Mouse (Mus musculus) liver, embryonic 16.5 days (tissue): ENCODE results near the gene Crk. TPM values are rescaled to one million over a fixed set of nuclear protein-coding genes. Genes with fewer than 3 reads are reported as not detected.
A peak's percentile ranks its signal among the peaks of the same experiment; 100 is the strongest.

Source experiments
- ATAC-seq: fragments of 200-750 bp; cut with Nextera tagmentation; 2 replicates; pipeline ENCODE4 v1.8.0; 2017; ENCODE audit warnings: low read depth, mild to moderate bottlenecking, moderate number of reproducible peaks, moderate library complexity
- H3K27ac ChIP-seq: fragments of 300-500 bp; sonication (generic); 2 replicates; pipeline ENCODE4 v1.5.1; 2014; ENCODE audit warnings: mild to moderate bottlenecking, low read length
- H3K27me3 ChIP-seq: fragments of 300-500 bp; sonication (generic); 2 replicates; pipeline ENCODE4 v1.6.1; 2014; ENCODE audit warnings: low read depth, low read length, mixed read lengths; ENCODE audit not compliant: control insufficient read depth, insufficient read depth
- H3K36me3 ChIP-seq: fragments of 300-500 bp; sonication (generic); 2 replicates; pipeline ENCODE4 v1.6.1; 2014; ENCODE audit warnings: mild to moderate bottlenecking; ENCODE audit not compliant: control insufficient read depth, insufficient read depth
- H3K4me1 ChIP-seq: fragments of 300-500 bp; sonication (generic); 2 replicates; pipeline ENCODE4 v1.6.1; 2014; ENCODE audit warnings: low read depth, low read length, mixed read lengths; ENCODE audit not compliant: control insufficient read depth
- H3K4me2 ChIP-seq: fragments of 300-500 bp; sonication (generic); 2 replicates; pipeline ENCODE4 v1.6.1; 2014; ENCODE audit warnings: low read depth, low read length, mixed read lengths
- H3K4me3 ChIP-seq: fragments of 300-500 bp; sonication (generic); 2 replicates; pipeline ENCODE4 v1.5.1; 2014; ENCODE audit warnings: low read depth, mild to moderate bottlenecking, low read length
- H3K9ac ChIP-seq: fragments of 300-500 bp; sonication (generic); 2 replicates; pipeline ENCODE4 v1.6.1; 2014; ENCODE audit warnings: low read depth, low read length
- H3K9me3 ChIP-seq: fragments of 300-500 bp; sonication (generic); replicated peaks from 2 replicates; pipeline ENCODE4 v1.6.1; 2016; ENCODE audit warnings: low read length; ENCODE audit not compliant: control insufficient read depth
- WGBS: fragments of 180-500 bp; shearing (Covaris S2); extraction: QIAGEN DNeasy Blood & Tissue Kit; methylation state at CpG from one replicate; pipeline ENCODE4 v1.1.7; 2014; ENCODE audit not compliant: insufficient replicate concordance; 5-methylcytosine and 5-hydroxymethylcytosine counted together
- polyA plus RNA-seq: library from polyadenylated mRNA; unstranded; fragments of >200 nt; fragmentation: Nextera tagmentation; extraction: Ambion mirVana; gene quantifications from 2 replicates; pipeline ENCODE4 v1.2.1, GENCODE M21; 2015

Crk gene
- polyA plus RNA-seq, 1 experiment from 2014 or later: 30.4 TPM

- Histone ChIP-seq H3K4me3 (no peak overlapping the region), H3K4me1 (peaks cover 19% of the 10 kb centered on the region), H3K27me3 (no peaks in the 10 kb centered on the region), H3K27ac (no peak overlapping the region), H3K4me2 (no peak overlapping the region), H3K9ac (no peak overlapping the region), H3K36me3 (peaks cover 18% of the 10 kb centered on the region), H3K9me3 (no peaks in the 10 kb centered on the region)
- ATAC-seq: no peak
- WGBS: 84% methylated on average over 12 of the region's 12 CpGs
Measured at GRCm38 (mm10) chr11:75660081-75660590, 18.9 kb upstream of the Crk start.

- H3K36me3 ChIP-seq: peaks cover 28% of the 10 kb centered on the region
- no peaks in the 10 kb centered on the region for H3K27me3 ChIP-seq
- no peak overlapping the region for H3K9ac ChIP-seq
- H3K4me1 ChIP-seq: peaks cover 11% of the 10 kb centered on the region
- ATAC-seq: peak; percentile 52
- H3K4me3 ChIP-seq: no peak overlapping the region
- H3K9me3 ChIP-seq: no peaks in the 10 kb centered on the region
- no peak overlapping the region for H3K4me2 ChIP-seq
- 82% methylated on average over 21 of the region's 21 CpGs for WGBS
- H3K27ac ChIP-seq: no peak overlapping the region
Measured at GRCm38 (mm10) chr11:75660941-75661800, 17.9 kb upstream of the Crk start.

GRCm38 (mm10) chr11:75662131-75662530, 16.9 kb upstream of the Crk start:
- Histone ChIP-seq H3K4me1 (peaks cover 4% of the 10 kb centered on the region), H3K9ac (no peak overlapping the region), H3K9me3 (no peaks in the 10 kb centered on the region), H3K4me2 (no peak overlapping the region), H3K36me3 (peaks cover 31% of the 10 kb centered on the region), H3K4me3 (no peak overlapping the region), H3K27me3 (no peaks in the 10 kb centered on the region), H3K27ac (no peak overlapping the region)
- WGBS: 81% methylated on average over 7 of the region's 7 CpGs
- no peak for ATAC-seq

- peaks cover 34% of the 10 kb centered on the region for H3K36me3 ChIP-seq
- H3K9me3 ChIP-seq: no peaks in the 10 kb centered on the region
- H3K27ac ChIP-seq: no peak overlapping the region
- H3K27me3 ChIP-seq: no peaks in the 10 kb centered on the region
- H3K4me1 ChIP-seq: peaks cover under 1% of the 10 kb centered on the region; the same call in 1 of the 2 replicates
- 81% methylated on average over 6 of the region's 6 CpGs for WGBS
- no peak overlapping the region for H3K4me3 ChIP-seq
- H3K9ac ChIP-seq: no peak overlapping the region
- no peak for ATAC-seq
- no peak overlapping the region for H3K4me2 ChIP-seq
Measured at GRCm38 (mm10) chr11:75666296-75666695, 12.8 kb upstream of the Crk start.

- Histone ChIP-seq H3K36me3 (peaks cover 43% of the 10 kb centered on the region), H3K9ac (no peak overlapping the region), H3K4me3 (no peak overlapping the region), H3K27me3 (no peaks in the 10 kb centered on the region), H3K27ac (no peak overlapping the region), H3K4me1 (no peaks in the 10 kb centered on the region), H3K9me3 (no peaks in the 10 kb centered on the region), H3K4me2 (no peak overlapping the region)
- ATAC-seq: no peak
- WGBS: 55% methylated on average over 3 of the region's 3 CpGs
Measured at GRCm38 (mm10) chr11:75668621-75669020, 10.4 kb upstream of the Crk start.

- H3K9me3 ChIP-seq: no peaks in the 10 kb centered on the region
- no peak overlapping the region for H3K4me2 ChIP-seq
- H3K9ac ChIP-seq: no peak overlapping the region
- H3K27ac ChIP-seq: no peak overlapping the region
- H3K27me3 ChIP-seq: no peaks in the 10 kb centered on the region
- H3K4me1 ChIP-seq: no peaks in the 10 kb centered on the region
- H3K4me3 ChIP-seq: no peak overlapping the region
- H3K36me3 ChIP-seq: peaks cover 43% of the 10 kb centered on the region
- WGBS: 78% methylated on average over 11 of the region's 11 CpGs
- ATAC-seq: no peak
Measured at GRCm38 (mm10) chr11:75669176-75669852, 9.7 kb upstream of the Crk start.

GRCm38 (mm10) chr11:75669853-75670200, 9.2 kb upstream of the Crk start:
- Histone ChIP-seq H3K9ac (no peak overlapping the region), H3K4me3 (no peak overlapping the region), H3K4me1 (no peaks in the 10 kb centered on the region), H3K9me3 (no peaks in the 10 kb centered on the region), H3K4me2 (no peak overlapping the region), H3K36me3 (peaks cover 43% of the 10 kb centered on the region), H3K27ac (no peak overlapping the region), H3K27me3 (no peaks in the 10 kb centered on the region)
- WGBS: 67% methylated on average over 12 of the region's 12 CpGs
- no peak for ATAC-seq

- Histone ChIP-seq H3K9me3 (no peaks in the 10 kb centered on the region), H3K9ac (no peak overlapping the region), H3K4me2 (no peak overlapping the region), H3K27me3 (no peaks in the 10 kb centered on the region), H3K27ac (no peak overlapping the region), H3K4me1 (no peaks in the 10 kb centered on the region), H3K36me3 (peaks cover 29% of the 10 kb centered on the region), H3K4me3 (no peak overlapping the region)
- WGBS: 80% methylated on average over 22 of the region's 22 CpGs
- ATAC-seq: no peak
Measured at GRCm38 (mm10) chr11:75671426-75672180, 7.5 kb upstream of the Crk start.
